Mouse (Mus musculus) forebrain, embryonic 15.5 days (tissue): ENCODE data around the gene Kif26b. TPM values are rescaled to one million over a fixed set of nuclear protein-coding genes. Genes with fewer than 3 reads are reported as not detected.
A peak's percentile ranks its signal among the peaks of the same experiment; 100 is the strongest.

Experiments
- ATAC-seq: fragments of 200-750 bp; cut with Nextera tagmentation; replicated peaks from 2 replicates; pipeline ENCODE4 v1.8.0; 2017; ENCODE audit warnings: mild to moderate bottlenecking, moderate TSS enrichment, moderate library complexity
- H3K27ac ChIP-seq: fragments of 300-500 bp; sonication (generic); replicated peaks from 2 replicates; pipeline ENCODE4 v1.5.1; 2015; ENCODE audit warnings: mild to moderate bottlenecking, inconsistent platforms
- H3K27me3 ChIP-seq: fragments of 300-500 bp; sonication (generic); 2 replicates; pipeline ENCODE4 v1.6.1; 2015; ENCODE audit warnings: inconsistent platforms
- H3K36me3 ChIP-seq: fragments of 300-500 bp; sonication (generic); 2 replicates; pipeline ENCODE4 v1.6.1; 2015; ENCODE audit warnings: mild to moderate bottlenecking, inconsistent platforms
- H3K4me1 ChIP-seq: fragments of 300-500 bp; sonication (generic); 2 replicates; pipeline ENCODE4 v1.6.1; 2015; ENCODE audit warnings: inconsistent platforms
- H3K4me2 ChIP-seq: fragments of 300-500 bp; sonication (generic); replicated peaks from 2 replicates; pipeline ENCODE4 v1.6.1; 2015; ENCODE audit warnings: mild to moderate bottlenecking, inconsistent platforms
- H3K4me3 ChIP-seq: fragments of 300-500 bp; sonication (generic); 2 replicates; pipeline ENCODE4 v1.5.1; 2015; ENCODE audit warnings: mild to moderate bottlenecking, inconsistent platforms
- H3K9ac ChIP-seq: fragments of 300-500 bp; sonication (generic); replicated peaks from 2 replicates; pipeline ENCODE4 v1.6.1; 2015; ENCODE audit warnings: mild to moderate bottlenecking, inconsistent platforms
- H3K9me3 ChIP-seq: fragments of 300-500 bp; sonication (generic); 2 replicates; pipeline ENCODE4 v1.6.1; 2016; ENCODE audit warnings: inconsistent platforms
- WGBS: fragments of 180-500 bp; shearing (Covaris S2); methylation state at CpG from one replicate; pipeline ENCODE4 v1.1.7; 2015; ENCODE audit warnings: mixed read lengths; 5-methylcytosine and 5-hydroxymethylcytosine counted together
- polyA plus RNA-seq: library from polyadenylated mRNA; unstranded; fragments of >200 nt; fragmentation: Nextera tagmentation; extraction: Ambion mirVana; gene quantifications from 2 replicates; pipeline ENCODE4 v1.2.1, GENCODE M21; 2015

Kif26b gene
- 4.3 and 4.5 TPM in 2 replicates for polyA plus RNA-seq

DNA sequence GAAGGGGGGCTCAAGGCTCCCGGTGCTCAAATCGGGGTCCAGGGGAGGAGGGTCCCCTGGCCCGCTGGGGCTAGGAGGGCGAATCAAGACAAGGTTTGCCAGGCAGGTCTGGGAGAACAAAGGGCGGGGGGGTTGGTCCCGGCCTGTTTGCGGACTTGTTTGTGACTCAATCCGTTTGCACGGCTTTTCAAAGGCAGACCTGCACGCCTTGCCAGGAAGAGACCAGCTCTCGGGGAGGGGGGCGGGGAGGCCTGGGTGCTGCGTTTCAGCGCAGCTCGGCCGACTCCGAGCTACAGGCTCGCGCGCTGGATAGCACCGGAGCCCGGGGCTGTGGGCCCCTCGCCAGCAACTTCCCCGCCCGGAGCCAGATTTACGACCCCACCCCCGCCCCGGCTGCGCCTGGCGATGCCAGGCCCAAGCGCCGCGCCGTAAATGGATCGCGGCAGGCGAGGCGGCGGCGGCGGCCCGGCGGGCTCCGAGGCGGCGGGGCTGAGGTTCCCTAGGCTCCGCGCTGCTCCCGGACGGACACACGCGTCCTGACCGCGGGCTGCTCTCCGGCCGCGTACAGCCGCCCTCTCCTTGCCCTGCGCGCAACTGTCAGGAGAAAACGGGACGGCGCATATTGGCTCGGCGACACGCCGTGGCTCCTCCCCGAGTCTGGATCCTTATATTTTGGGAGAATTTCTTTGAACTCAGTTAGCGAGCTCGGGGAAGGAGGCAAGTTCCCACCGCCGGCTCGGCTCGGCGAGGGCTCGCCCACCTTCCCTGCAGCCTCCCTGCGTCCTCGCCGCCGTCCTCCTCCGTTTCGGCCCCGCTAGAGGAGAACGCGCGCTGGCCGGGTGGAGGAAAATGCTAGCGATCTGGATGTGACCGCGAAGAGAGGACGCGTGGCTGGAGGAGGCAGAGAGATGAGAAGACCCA, at the start of gene Kif26b:
TSS of gene Kif26b (plus strand) at position 695 of the 921 bp plus-strand sequence.
- Histone ChIP-seq H3K4me1 (peaks cover 36% of the 10 kb centered on the region), H3K9me3 (no peaks in the 10 kb centered on the region), H3K36me3 (no peaks in the 10 kb centered on the region), H3K9ac (peak within 1 kb of the TSS; percentile 73), H3K27ac (peak within 1 kb of the TSS; percentile 70), H3K4me2 (peak within 1 kb of the TSS; percentile 100), H3K4me3 (peak within 1 kb of the TSS; percentile 78), H3K27me3 (peaks cover 12% of the 10 kb centered on the region)
- peak; percentile 59 for ATAC-seq
- WGBS = under 1% methylated on average over 92 of the region's 92 CpGs

DNA sequence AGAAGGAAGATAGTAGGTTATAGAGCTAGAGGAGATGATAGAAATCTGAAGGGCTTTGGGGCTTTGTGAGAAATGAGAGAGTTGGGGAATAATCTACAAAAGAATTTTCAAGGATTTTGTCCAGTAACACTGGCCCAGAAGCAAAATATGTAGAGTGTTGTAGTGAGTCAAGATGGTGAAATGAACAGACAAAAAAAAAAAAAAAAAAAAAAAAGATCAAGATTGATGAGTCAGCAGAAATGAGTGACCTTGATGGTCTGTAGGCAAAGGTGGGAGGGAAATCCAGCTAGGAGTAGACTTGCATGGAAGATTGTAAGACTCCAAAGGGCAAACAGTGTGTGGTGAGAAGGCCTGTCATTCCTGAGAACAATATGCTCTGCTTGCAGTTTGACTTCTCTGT, 45.1 kb upstream of the Kif26b start:
- Histone ChIP-seq H3K4me3 (no peak overlapping the region), H3K27ac (no peak overlapping the region), H3K27me3 (no peaks in the 10 kb centered on the region), H3K9ac (no peak overlapping the region), H3K36me3 (no peaks in the 10 kb centered on the region), H3K9me3 (no peaks in the 10 kb centered on the region), H3K4me1 (no peaks in the 10 kb centered on the region), H3K4me2 (no peak overlapping the region)
- ATAC-seq = no peak

DNA sequence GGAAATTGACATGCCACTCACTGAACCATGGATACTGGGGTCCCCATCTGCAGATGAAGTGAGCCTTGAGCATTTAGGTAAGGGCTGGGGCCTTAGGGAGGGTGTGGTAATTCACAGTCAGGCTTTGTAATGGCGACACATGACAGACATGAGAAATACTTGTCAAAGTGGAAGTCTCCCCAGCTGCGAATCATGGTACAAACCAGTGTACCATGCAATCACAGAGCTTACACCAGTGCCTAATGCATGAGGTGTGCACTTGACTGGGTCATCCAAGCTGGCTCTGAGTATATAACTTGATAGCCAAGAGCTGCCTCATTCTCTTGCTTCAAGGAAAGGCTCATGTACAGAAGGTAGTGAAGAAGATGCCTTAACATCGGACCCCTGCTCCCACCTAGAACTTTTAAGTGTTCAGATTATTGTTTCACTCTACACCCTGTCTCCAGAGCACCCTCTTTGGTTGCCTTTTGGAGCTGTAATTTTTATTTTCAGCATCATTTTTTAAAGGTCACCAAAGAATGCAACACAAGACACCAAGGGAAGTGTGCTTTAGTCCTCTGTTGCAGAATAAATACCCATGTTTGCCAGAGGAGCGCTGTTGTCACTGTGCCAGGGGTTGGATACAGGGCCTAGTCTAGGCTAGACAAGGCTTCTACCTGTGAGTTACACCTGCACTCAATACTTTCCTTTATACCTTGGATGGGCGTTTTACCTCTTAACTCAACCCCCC, 43.6 kb upstream of the Kif26b start:
- Histone ChIP-seq H3K9ac (no peak overlapping the region), H3K27ac (no peak overlapping the region), H3K4me2 (no peak overlapping the region), H3K4me1 (no peaks in the 10 kb centered on the region), H3K36me3 (no peaks in the 10 kb centered on the region), H3K27me3 (no peaks in the 10 kb centered on the region), H3K9me3 (no peaks in the 10 kb centered on the region), H3K4me3 (no peak overlapping the region)
- WGBS = 76% methylated on average over 5 of the region's 5 CpGs
- ATAC-seq = no peak

DNA sequence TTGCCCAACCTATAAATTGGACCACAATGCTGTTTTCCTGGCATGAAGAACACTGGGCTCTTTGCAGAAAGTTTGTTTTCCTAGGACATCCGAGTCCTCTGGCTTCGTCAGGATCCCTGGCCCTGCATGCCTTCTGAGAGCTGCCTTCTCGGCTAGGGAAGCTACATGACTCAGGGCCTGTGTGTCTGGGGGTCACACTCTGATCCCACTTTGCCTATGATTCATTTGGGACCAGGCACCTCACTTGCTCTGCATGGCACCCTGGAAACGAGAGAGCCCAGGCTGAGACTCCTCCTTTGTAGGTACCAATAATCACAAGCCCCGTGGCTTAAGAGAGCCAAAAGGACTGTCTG, 43.1 kb upstream of the Kif26b start:
- ATAC-seq = no peak
- WGBS = 70% methylated on average over 5 of the region's 5 CpGs
- no peaks in the 10 kb centered on the region for H3K4me1 ChIP-seq
- H3K27me3 ChIP-seq = no peaks in the 10 kb centered on the region
- H3K4me2 ChIP-seq = no peak overlapping the region
- H3K9me3 ChIP-seq = no peaks in the 10 kb centered on the region
- no peak overlapping the region for H3K27ac ChIP-seq
- no peaks in the 10 kb centered on the region for H3K36me3 ChIP-seq
- no peak overlapping the region for H3K4me3 ChIP-seq
- H3K9ac ChIP-seq = no peak overlapping the region

DNA sequence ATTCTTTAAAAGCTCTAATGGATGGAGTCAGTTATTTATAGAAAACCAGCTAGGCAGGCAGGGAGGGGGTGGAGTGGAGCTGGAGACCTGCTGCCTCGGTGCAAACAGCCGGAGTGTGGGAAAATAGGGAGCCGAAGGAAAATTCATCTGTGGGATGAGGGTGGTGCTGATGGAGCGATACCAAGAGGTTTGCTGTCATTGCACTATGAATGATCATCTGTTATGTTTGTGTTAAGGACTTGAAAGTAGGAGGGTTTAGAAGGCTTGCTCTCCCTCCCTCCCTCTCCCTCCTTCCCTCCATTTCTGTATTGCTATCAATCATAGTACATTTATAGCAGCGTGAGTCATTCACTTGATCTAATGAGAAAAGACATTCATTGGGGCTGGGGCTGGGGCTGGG, 42.1 kb upstream of the Kif26b start:
- no peak overlapping the region for H3K27ac ChIP-seq
- H3K36me3 ChIP-seq = no peaks in the 10 kb centered on the region
- H3K4me2 ChIP-seq = no peak overlapping the region
- H3K4me3 ChIP-seq = no peak overlapping the region
- H3K27me3 ChIP-seq = no peaks in the 10 kb centered on the region
- 79% methylated on average over 5 of the region's 5 CpGs for WGBS
- H3K9me3 ChIP-seq = no peaks in the 10 kb centered on the region
- H3K4me1 ChIP-seq = no peaks in the 10 kb centered on the region
- no peak overlapping the region for H3K9ac ChIP-seq
- no peak for ATAC-seq

DNA sequence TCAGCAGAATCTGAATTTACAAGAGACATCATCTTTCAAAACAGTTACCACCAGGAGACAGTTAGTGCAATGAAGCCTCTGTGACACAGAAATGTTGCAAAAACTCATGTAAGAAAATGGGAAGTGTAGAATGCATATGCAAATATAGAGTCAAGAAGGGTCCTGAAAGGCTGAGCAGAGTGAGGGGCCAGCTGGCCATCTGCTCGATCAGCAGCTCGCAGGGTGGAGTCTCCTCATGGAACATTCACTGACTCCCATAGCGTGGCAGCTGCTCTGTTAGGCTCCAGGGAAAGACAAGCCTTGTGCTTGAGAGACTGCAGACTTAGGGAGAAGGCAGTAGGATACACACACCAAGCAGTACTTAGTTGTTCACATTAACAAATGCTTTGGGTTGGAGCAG, 39.8 kb upstream of the Kif26b start:
- Histone ChIP-seq H3K9me3 (no peaks in the 10 kb centered on the region), H3K36me3 (no peaks in the 10 kb centered on the region), H3K9ac (no peak overlapping the region), H3K4me3 (no peak overlapping the region), H3K27ac (no peak overlapping the region), H3K4me2 (no peak overlapping the region), H3K4me1 (no peaks in the 10 kb centered on the region), H3K27me3 (no peaks in the 10 kb centered on the region)
- WGBS = 49% methylated on average over 3 of the region's 3 CpGs
- ATAC-seq = no peak

DNA sequence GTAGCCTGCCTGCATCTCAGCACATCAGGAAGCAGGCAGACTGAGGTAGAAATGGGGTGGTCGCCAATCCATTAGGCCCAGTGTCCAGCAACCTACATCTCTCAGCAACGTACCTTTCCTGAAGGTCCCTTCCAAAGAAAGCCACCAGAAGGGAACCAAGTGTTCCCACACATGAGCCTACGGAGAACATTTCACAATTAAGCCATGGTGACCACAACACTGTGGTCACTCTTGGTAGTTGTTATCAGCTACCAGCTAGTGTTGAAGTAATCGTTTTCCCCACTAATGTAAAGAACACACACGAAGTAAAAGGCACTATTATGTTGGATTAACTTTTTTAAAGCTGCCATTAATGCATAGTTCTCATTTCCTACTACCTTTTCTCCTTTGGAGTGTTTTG, 37.2 kb upstream of the Kif26b start:
- Histone ChIP-seq H3K36me3 (no peaks in the 10 kb centered on the region), H3K4me2 (no peak overlapping the region), H3K27me3 (no peaks in the 10 kb centered on the region), H3K4me1 (no peaks in the 10 kb centered on the region), H3K9me3 (no peaks in the 10 kb centered on the region), H3K9ac (no peak overlapping the region), H3K4me3 (no peak overlapping the region), H3K27ac (no peak overlapping the region)
- ATAC-seq = no peak
- WGBS = 89% methylated on average over 5 of the region's 5 CpGs

DNA sequence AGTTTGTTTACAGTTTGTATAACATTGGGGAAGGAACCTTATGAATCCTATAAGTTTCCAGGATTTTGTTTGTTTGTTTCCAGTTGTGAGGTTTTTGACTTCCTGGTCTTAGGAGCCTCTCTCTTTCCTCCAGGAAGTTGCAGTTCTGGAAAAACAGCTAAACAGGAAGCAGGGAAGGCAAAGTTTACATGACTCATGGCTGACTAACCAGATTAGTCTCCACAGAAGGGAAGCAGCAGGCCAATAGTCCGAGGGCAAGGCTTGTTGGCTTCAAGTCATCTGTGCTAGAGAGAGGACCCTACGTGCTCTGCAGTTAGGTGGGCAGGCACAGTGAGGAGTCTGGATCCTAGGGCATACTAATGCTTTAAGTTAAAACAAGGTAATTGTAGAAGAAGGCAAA, 36.4 kb upstream of the Kif26b start:
- no peak for ATAC-seq
- H3K27me3 ChIP-seq = no peaks in the 10 kb centered on the region
- H3K9ac ChIP-seq = no peak overlapping the region
- no peaks in the 10 kb centered on the region for H3K9me3 ChIP-seq
- H3K27ac ChIP-seq = no peak overlapping the region
- H3K4me1 ChIP-seq = no peaks in the 10 kb centered on the region
- 78% methylated on average over 2 of the region's 2 CpGs for WGBS
- H3K4me3 ChIP-seq = no peak overlapping the region
- H3K4me2 ChIP-seq = no peak overlapping the region
- H3K36me3 ChIP-seq = no peaks in the 10 kb centered on the region

DNA sequence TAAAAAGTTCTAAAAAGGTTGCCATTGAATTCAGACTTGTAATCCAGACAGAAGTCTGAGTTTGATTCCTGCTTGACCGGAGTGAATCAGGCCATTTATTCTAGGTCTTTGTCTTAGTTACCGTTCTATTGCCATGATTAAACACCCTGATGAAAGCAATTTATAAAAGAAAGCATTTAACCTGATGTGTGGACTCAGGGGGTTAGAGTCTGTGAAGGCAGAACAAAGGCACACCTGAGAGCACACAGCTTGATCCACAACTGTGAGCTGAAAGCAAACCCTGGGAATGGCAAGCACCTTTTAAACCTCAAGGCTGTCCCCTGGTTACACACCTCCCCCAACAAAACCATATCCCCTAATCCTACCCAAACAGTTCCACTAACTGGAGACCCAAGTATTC, 32.7 kb upstream of the Kif26b start:
- Histone ChIP-seq H3K4me2 (no peak overlapping the region), H3K27ac (no peak overlapping the region), H3K4me1 (no peaks in the 10 kb centered on the region), H3K9ac (no peak overlapping the region), H3K27me3 (no peaks in the 10 kb centered on the region), H3K4me3 (no peak overlapping the region), H3K9me3 (no peaks in the 10 kb centered on the region), H3K36me3 (no peaks in the 10 kb centered on the region)
- ATAC-seq = no peak
- 38% methylated on average over 2 of the region's 2 CpGs for WGBS

DNA sequence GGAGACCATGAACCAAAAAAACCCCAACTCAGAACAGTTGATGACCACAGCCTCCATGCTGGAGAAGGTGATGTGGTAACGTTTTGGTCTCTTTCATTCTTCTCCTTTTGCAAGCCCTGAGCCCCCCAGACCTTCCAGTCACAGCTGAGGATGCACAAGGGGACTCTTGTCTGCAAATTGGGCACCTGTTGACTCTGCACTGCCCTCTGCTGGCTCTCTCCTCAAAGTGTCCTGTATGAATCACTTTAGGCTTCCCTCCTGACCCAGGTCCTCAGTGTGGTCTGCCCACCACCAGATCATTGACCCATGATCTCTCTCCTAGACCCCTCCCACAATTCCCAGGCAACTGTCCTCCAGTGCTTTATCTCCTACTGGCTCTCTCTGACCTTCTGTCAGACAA, 32.1 kb upstream of the Kif26b start:
- WGBS = 56% methylated on average over 1 of the region's 1 CpGs
- Histone ChIP-seq H3K36me3 (no peaks in the 10 kb centered on the region), H3K4me2 (no peak overlapping the region), H3K9ac (no peak overlapping the region), H3K4me3 (no peak overlapping the region), H3K4me1 (no peaks in the 10 kb centered on the region), H3K9me3 (no peaks in the 10 kb centered on the region), H3K27me3 (no peaks in the 10 kb centered on the region), H3K27ac (no peak overlapping the region)
- ATAC-seq = no peak

DNA sequence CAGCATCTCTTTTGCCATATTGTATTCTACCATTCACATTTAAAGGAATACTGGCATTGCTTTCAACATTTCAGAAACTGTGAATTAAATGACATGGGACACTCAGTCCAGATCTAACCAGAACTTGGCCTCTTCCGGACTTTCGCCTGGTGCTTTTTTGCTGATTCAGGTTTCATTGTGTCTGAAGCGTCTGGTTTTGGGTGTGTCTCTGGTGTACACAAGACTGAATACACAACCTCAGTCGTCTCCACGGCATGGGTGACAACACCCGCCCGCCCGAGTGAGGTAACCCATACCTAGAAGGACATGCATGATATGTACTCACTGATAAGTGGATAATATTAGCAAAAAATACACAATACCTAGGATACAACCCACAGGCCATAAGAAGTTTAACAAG, 22.0 kb upstream of the Kif26b start:
- ATAC-seq = no peak
- Histone ChIP-seq H3K27ac (no peak overlapping the region), H3K4me1 (no peaks in the 10 kb centered on the region), H3K36me3 (no peaks in the 10 kb centered on the region), H3K4me3 (no peak overlapping the region), H3K9me3 (no peaks in the 10 kb centered on the region), H3K27me3 (no peaks in the 10 kb centered on the region), H3K4me2 (no peak overlapping the region), H3K9ac (no peak overlapping the region)
- WGBS = 96% methylated on average over 8 of the region's 8 CpGs

DNA sequence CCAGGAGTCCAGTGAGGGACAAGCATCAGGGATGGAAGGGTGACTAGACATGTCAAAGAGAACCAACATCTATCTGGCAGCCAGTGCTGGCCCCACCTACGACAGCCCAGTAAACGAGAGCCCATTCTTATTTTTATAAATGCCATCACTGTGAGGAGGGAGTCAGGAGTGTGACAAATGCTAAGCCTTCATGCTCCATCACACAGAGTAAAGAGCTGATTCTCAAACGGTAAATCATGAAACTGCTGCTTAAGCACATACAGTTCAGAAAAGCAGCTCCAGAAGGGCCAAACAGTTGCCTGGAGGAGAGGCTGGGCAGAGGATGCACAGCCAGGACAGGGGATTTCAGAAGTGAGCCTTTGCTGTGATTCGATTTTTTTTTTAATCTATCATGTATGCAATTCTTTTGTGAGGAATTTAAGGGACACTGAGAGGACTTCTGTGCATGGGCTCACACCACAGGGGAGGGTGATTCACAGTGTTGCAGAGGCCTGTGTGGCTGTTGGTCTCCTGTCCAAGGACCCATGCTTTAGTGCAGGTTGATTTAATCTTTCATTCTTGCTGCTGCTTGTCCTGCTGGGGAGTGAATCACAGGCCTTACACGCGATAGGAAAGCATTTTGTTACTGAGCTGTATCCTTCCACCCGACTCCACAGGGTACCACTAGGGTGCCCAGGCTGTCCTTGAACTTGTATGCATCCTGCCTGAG, 16.4 kb upstream of the Kif26b start:
- no peaks in the 10 kb centered on the region for H3K27me3 ChIP-seq
- no peaks in the 10 kb centered on the region for H3K9me3 ChIP-seq
- H3K4me2 ChIP-seq = no peak overlapping the region
- 41% methylated on average over 7 of the region's 7 CpGs for WGBS
- H3K9ac ChIP-seq = no peak overlapping the region
- H3K4me3 ChIP-seq = no peak overlapping the region
- no peak overlapping the region for H3K27ac ChIP-seq
- ATAC-seq = no peak
- no peaks in the 10 kb centered on the region for H3K36me3 ChIP-seq
- H3K4me1 ChIP-seq = no peaks in the 10 kb centered on the region
